Mouse (Mus musculus) frontal cortex, postnatal 14 days (tissue): ENCODE results near the gene Vmn1r50.
"Not testable (repeated sequence)": the region's sequence is repeated elsewhere in the genome, so short reads cannot be mapped to it uniquely, and the experiment has no call there.

Experiments
- DNase-seq, 2 experiments: peaks; one replicate each; pipeline ENCODE4 v3.0.0; 2022; ENCODE audit warnings: low spot score in 2 of 2

Gene Vmn1r50

DNA sequence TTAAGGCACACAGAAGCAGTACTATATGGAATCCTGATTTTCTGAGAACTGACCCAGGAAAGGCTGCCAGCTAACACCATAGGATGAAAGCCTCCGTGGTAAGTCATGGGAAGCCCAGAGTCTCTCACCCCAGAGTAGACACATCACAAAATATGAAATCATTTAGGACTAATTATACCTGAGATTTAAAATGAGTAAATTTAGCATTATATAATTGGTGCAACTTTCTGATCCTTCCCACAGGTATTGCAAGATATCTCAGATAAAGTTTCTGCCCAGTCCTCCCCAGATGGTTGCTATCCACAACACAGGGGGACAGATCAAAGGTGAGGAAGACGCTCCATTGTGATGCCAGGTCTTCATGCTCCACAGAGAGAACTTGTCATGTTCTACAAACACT lies at the start of gene Vmn1r50:
Gene Vmn1r50 (plus strand): TSS at position 301 of the 400 bp plus-strand sequence.
- DNase-seq = no peak

DNA sequence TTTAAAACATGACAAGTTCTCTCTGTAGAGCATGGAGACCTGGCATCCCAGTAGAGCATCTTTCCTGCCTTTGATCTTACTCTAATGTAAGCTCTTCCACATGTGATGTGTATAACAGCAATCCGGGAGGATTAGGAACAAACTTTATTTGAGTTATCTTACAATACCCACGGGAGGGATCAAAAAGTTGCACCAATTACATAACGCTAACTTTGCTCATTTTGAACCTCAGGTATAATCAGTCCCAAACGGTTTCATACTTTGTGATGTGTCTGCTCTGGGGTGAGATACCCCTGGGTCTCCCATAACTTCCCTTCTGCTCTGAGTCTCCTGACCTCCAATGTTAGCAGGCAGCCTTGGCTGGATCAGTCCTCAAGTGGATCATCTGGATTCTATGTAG lies 22.8 kb upstream of the Vmn1r50 start, which contains the start of gene Vmn1r49:
Gene Vmn1r49 (minus strand): TSS at position 101 of the 400 bp plus-strand sequence.
- DNase-seq = no peak

- DNase-seq = no peak
Observed at GRCm38 (mm10) chr6:90100566-90100965, 664 bp upstream of the Vmn1r50 start.

GRCm38 (mm10) chr6:90122296-90122695 lies 21.1 kb downstream of the Vmn1r50 start, which contains the start of gene Vmn1r51:
TSS of gene Vmn1r51 (plus strand) at chr6:90122596.
- DNase-seq = not testable (repeated sequence)
